Mouse (Mus musculus): ENCODE results near the gene Tas2r116.

The Tas2r116 gene

DNA sequence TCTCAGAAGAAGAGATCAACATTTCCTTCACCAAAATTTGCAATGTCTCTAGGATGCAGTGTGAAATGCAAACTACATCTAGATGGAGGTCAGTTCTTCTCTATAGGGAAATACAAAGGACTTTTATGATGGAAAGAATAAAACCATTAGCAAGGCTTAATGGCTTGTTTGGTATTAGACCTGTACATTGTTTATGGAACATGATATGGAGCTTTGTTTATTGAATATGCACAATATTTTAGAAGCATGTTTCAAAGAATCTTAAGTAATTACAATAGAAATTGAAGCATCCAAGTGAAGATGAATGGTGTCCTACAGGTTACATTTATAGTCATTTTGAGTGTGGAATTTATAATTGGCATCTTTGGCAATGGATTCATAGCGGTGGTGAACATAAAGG lies at the start of gene Tas2r116:
Gene Tas2r116 (plus strand): TSS at position 301 of the 400 bp plus-strand sequence.
- no peak for DNase-seq (ENCODE audit: low read depth in 1 of 2, low spot score in 2 of 2)

DNA sequence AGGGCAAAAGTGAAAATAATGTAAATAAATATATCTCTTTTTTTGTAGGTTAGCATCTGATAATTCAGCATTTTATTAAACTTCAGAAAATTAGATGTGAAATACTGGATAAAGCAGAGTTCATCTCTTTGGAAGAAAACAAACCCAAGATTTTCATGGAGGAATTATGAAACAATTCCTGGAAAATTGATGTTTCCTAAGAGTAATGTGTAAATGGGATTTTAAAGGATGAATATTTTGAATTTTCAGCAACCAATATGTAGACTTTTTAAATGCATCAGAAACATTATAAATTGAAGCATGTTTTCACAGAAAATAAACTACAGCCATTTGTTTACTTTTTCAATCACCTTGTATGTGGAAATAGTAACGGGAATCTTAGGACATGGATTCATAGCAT lies 8.4 kb upstream of the Tas2r116 start, which contains the start of gene Tas2r123:
Gene Tas2r123 (plus strand): TSS at position 301 of the 400 bp plus-strand sequence.
- no peak for DNase-seq (ENCODE audit: low read depth in 1 of 2, low spot score in 2 of 2)

DNA sequence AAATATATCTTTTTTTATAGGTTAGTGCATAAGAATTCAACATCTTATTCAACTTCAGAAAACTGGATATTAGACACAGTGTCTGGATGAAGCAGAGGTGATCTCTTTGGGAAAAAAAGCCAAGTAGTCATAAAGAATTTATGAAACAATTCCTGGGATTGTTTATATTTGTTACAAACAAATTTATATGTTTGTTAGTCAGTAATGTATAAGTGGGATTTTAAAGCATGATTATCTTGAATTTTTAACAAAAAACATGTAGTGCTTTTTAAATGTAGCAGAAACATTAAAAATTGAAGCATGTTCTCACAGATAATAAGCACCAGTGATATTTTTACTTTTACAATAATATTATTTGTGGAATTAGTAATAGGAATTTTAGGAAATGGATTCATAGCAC lies 12.5 kb downstream of the Tas2r116 start, which contains the start of gene Tas2r110:
Gene Tas2r110 (plus strand): TSS at position 301 of the 400 bp plus-strand sequence.
- DNase-seq (ENCODE audit: low read depth in 1 of 2, low spot score in 2 of 2), result no peak

DNA sequence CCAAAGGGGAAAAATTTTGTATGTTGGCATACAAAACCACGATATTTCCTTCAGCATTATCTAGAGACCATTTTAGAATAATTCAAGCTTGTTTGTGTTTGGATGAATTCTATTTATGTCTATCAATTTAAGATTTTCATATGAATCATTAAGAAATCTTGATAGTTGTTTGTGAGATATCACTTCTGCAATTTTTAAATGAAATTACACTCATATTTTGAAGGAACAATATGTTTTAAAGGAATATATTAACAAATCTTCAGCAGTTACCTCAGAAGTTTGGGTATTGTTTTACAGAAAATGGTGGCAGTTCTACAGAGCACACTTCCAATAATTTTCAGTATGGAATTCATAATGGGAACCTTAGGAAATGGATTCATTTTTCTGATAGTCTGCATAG lies 37.5 kb downstream of the Tas2r116 start, which contains the start of gene Tas2r113:
Gene Tas2r113 (plus strand): TSS at position 301 of the 400 bp plus-strand sequence.
- DNase-seq (ENCODE audit: low read depth in 1 of 2, low spot score in 2 of 2), result no peak
